Mouse (Mus musculus): Measurements from ENCODE around the gene Nkap. TPM values are rescaled to one million over a fixed set of nuclear protein-coding genes. Genes with fewer than 3 reads are reported as not detected.

Gene Nkap
- total and polyA plus RNA-seq, 2 experiments from 2014 or later: 19.5 to 30.6 TPM

- Histone ChIP-seq H3K4me2 (ENCODE audit: low read depth) (no peak overlapping the region), H3K4me1 (ENCODE audit: insufficient read depth) (no peaks in the 10 kb centered on the region)
- WGBS: 91% methylated on average over 1 of the region's 1 CpGs
Observed at GRCm38 (mm10) chrX:37088778-37089177, 37.8 kb upstream of the Nkap start.

GRCm38 (mm10) chrX:37091457-37091856 is 35.1 kb upstream of the Nkap start:
- no peaks in the 10 kb centered on the region for H3K4me1 ChIP-seq (ENCODE audit: insufficient read depth)
- no peak for ATAC-seq
- H3K9ac ChIP-seq: no peak overlapping the region
- no peaks in the 10 kb centered on the region for H3K27me3 ChIP-seq (ENCODE audit: insufficient read depth, low read length)
- DNase-seq: no peak
- H3K9me3 ChIP-seq (ENCODE audit: low read length): no peaks in the 10 kb centered on the region
- no peak overlapping the region for H3K27ac ChIP-seq (ENCODE audit: low read depth, low read length)
- H3K36me3 ChIP-seq (ENCODE audit: insufficient read depth): peaks cover 6% of the 10 kb centered on the region; the same call in 1 of the 2 replicates
- 89% methylated on average over 3 of the region's 3 CpGs for WGBS
- H3K4me2 ChIP-seq (ENCODE audit: low read depth): no peak overlapping the region
- no peak overlapping the region for H3K4me3 ChIP-seq (ENCODE audit: low read depth, low read length)
- TF ChIP-seq CTCF (IDR thresholded peaks at IDR 0.05; ENCODE audit: low read depth): no peak

More at GRCm38 (mm10) chrX:37088778-37089177, 37.8 kb upstream of the Nkap start:
- H3K9me3 ChIP-seq (ENCODE audit: low read length): no peaks in the 10 kb centered on the region
- DNase-seq (no peak), ATAC-seq (no peak)
- no peak overlapping the region for H3K4me3 ChIP-seq (ENCODE audit: low read depth, low read length)
- 0 out of 2 replicates have a peak, but pooled peaks cover 3% of the 10 kb centered on the region for H3K36me3 ChIP-seq (ENCODE audit: insufficient read depth)
- TF ChIP-seq CTCF (IDR thresholded peaks at IDR 0.05; ENCODE audit: low read depth): no peak
- H3K9ac ChIP-seq: no peak overlapping the region
- H3K27me3 ChIP-seq (ENCODE audit: insufficient read depth, low read length): no peaks in the 10 kb centered on the region
- no peak overlapping the region for H3K27ac ChIP-seq (ENCODE audit: low read depth, low read length)

GRCm38 (mm10) chrX:37095106-37095768 is 31.4 kb upstream of the Nkap start:
- WGBS: 93% methylated on average over 11 of the region's 11 CpGs
- Histone ChIP-seq H3K36me3 (ENCODE audit: insufficient read depth) (peaks cover 6% of the 10 kb centered on the region; the same call in 1 of the 2 replicates), H3K4me1 (ENCODE audit: insufficient read depth) (no peaks in the 10 kb centered on the region), H3K4me3 (ENCODE audit: low read depth, low read length) (no peak overlapping the region), H3K4me2 (ENCODE audit: low read depth) (no peak overlapping the region), H3K9me3 (ENCODE audit: low read length) (no peaks in the 10 kb centered on the region), H3K27ac (ENCODE audit: low read depth, low read length) (no peak overlapping the region), H3K27me3 (ENCODE audit: insufficient read depth, low read length) (no peaks in the 10 kb centered on the region), H3K9ac (no peak overlapping the region)
- no peak for TF ChIP-seq CTCF (IDR thresholded peaks at IDR 0.05; ENCODE audit: low read depth)
- DNase-seq: no peak
- ATAC-seq: no peak

GRCm38 (mm10) chrX:37098681-37099080 is 27.9 kb upstream of the Nkap start:
- 93% methylated on average over 3 of the region's 3 CpGs for WGBS

GRCm38 (mm10) chrX:37103826-37104225 is 22.8 kb upstream of the Nkap start:
- no peak overlapping the region for H3K27ac ChIP-seq (ENCODE audit: low read depth, low read length)
- no peaks in the 10 kb centered on the region for H3K4me1 ChIP-seq (ENCODE audit: insufficient read depth)
- no peak overlapping the region for H3K4me3 ChIP-seq (ENCODE audit: low read depth, low read length)
- no peak for ATAC-seq
- H3K4me2 ChIP-seq (ENCODE audit: low read depth): no peak overlapping the region
- peak; percentile 21; the same call in 1 of the 2 replicates for TF ChIP-seq CTCF (IDR thresholded peaks at IDR 0.05; ENCODE audit: low read depth)
- no peaks in the 10 kb centered on the region for H3K9me3 ChIP-seq (ENCODE audit: low read length)
- DNase-seq: no peak
- H3K9ac ChIP-seq: no peak overlapping the region
- no peaks in the 10 kb centered on the region for H3K27me3 ChIP-seq (ENCODE audit: insufficient read depth, low read length)
- WGBS: 87% methylated on average over 2 of the region's 2 CpGs
- no peaks in the 10 kb centered on the region for H3K36me3 ChIP-seq (ENCODE audit: insufficient read depth)

More at GRCm38 (mm10) chrX:37098681-37099080, 27.9 kb upstream of the Nkap start:
- Histone ChIP-seq H3K27me3 (ENCODE audit: insufficient read depth, low read length) (no peaks in the 10 kb centered on the region), H3K4me2 (ENCODE audit: low read depth) (no peak overlapping the region), H3K4me3 (ENCODE audit: low read depth, low read length) (no peak overlapping the region), H3K36me3 (ENCODE audit: insufficient read depth) (peaks cover 3% of the 10 kb centered on the region; the same call in 1 of the 2 replicates), H3K27ac (ENCODE audit: low read depth, low read length) (no peak overlapping the region), H3K9me3 (ENCODE audit: low read length) (no peaks in the 10 kb centered on the region), H3K4me1 (ENCODE audit: insufficient read depth) (no peaks in the 10 kb centered on the region), H3K9ac (no peak overlapping the region)
- TF ChIP-seq CTCF (IDR thresholded peaks at IDR 0.05; ENCODE audit: low read depth): no peak
- ATAC-seq (no peak), DNase-seq (no peak)

GRCm38 (mm10) chrX:37109526-37110192 is 16.9 kb upstream of the Nkap start:
- TF ChIP-seq CTCF (IDR thresholded peaks at IDR 0.05; ENCODE audit: low read depth): peak; percentile 5; the same call in 1 of the 2 replicates
- H3K4me1 ChIP-seq (ENCODE audit: insufficient read depth): no peaks in the 10 kb centered on the region
- no peaks in the 10 kb centered on the region for H3K27me3 ChIP-seq (ENCODE audit: insufficient read depth, low read length)
- H3K9ac ChIP-seq: peak overlapping the region; percentile 62
- H3K36me3 ChIP-seq (ENCODE audit: insufficient read depth): no peaks in the 10 kb centered on the region
- 22% methylated on average over 27 of the region's 27 CpGs for WGBS
- H3K4me2 ChIP-seq (ENCODE audit: low read depth): peak overlapping the region; percentile 59
- DNase-seq: no peak
- H3K27ac ChIP-seq (ENCODE audit: low read depth, low read length): peak overlapping the region; percentile 86
- H3K4me3 ChIP-seq (ENCODE audit: low read depth, low read length): peak overlapping the region; percentile 51
- peak; percentile 60 for ATAC-seq
- no peaks in the 10 kb centered on the region for H3K9me3 ChIP-seq (ENCODE audit: low read length)

All from forebrain, postnatal 0 days (tissue).